Mouse (Mus musculus) right cerebral cortex, adult 18-20 months (tissue): ENCODE measurements at regions not wholly inside any gene's neighbourhood (a gene's known extent, or its start where the extent isn't known, plus 50 kb on each side); places are given as distances from the start of the nearest gene placed in this dataset.

Experiments used
- DNase-seq: peaks from one replicate; pipeline ENCODE4 v3.0.0; 2022; ENCODE audit warnings: mixed read lengths

- DNase-seq: no peak
Observed at GRCm38 (mm10) chr5:33548800-33549199, 80.6 kb downstream of the Fam53a start.

- peak; percentile 12 for DNase-seq
Observed at GRCm38 (mm10) chr5:33543372-33543771, 86.1 kb downstream of the Fam53a start.

GRCm38 (mm10) chr5:33542643-33543042 lies 86.8 kb downstream of the Fam53a start:
- no peak for DNase-seq

GRCm38 (mm10) chr5:33542000-33542554 lies 87.4 kb downstream of the Fam53a start:
- no peak for DNase-seq

- DNase-seq: no peak
Observed at GRCm38 (mm10) chr5:33540259-33540658, 89.2 kb downstream of the Fam53a start.

- no peak for DNase-seq
Observed at GRCm38 (mm10) chr5:33537429-33537828, 92.0 kb downstream of the Fam53a start.

- no peak for DNase-seq
Observed at GRCm38 (mm10) chr5:33537017-33537416, 92.4 kb downstream of the Fam53a start.

GRCm38 (mm10) chr5:33536261-33536660 lies 93.2 kb downstream of the Fam53a start:
- no peak for DNase-seq

GRCm38 (mm10) chr5:33535145-33536010 lies 94.1 kb downstream of the Fam53a start:
- DNase-seq: no peak

- peak; percentile 35 for DNase-seq
Observed at GRCm38 (mm10) chr5:33534345-33534744, 95.1 kb downstream of the Fam53a start.

- no peak for DNase-seq
Observed at GRCm38 (mm10) chr5:33533185-33533584, 96.2 kb downstream of the Fam53a start.

GRCm38 (mm10) chr5:33531263-33531662 lies 97.5 kb upstream of the Nkx1-1 start:
- no peak for DNase-seq

- no peak for DNase-seq
Observed at GRCm38 (mm10) chr5:33529771-33530170, 96.0 kb upstream of the Nkx1-1 start.

GRCm38 (mm10) chr5:33528971-33529670 lies 95.3 kb upstream of the Nkx1-1 start:
- DNase-seq: no peak

- DNase-seq: no peak
Observed at GRCm38 (mm10) chr5:33527750-33528149, 94.0 kb upstream of the Nkx1-1 start.

- DNase-seq: no peak
Observed at GRCm38 (mm10) chr5:33527316-33527715, 93.5 kb upstream of the Nkx1-1 start.

GRCm38 (mm10) chr5:33521951-33522742 lies 88.4 kb upstream of the Nkx1-1 start:
- DNase-seq: no peak

- no peak for DNase-seq
Observed at GRCm38 (mm10) chr5:33520856-33521255, 87.1 kb upstream of the Nkx1-1 start.

- DNase-seq: no peak
Observed at GRCm38 (mm10) chr5:33519394-33519793, 85.6 kb upstream of the Nkx1-1 start.

GRCm38 (mm10) chr5:33518860-33519259 lies 85.1 kb upstream of the Nkx1-1 start:
- DNase-seq: no peak

GRCm38 (mm10) chr5:33517625-33518024 lies 83.8 kb upstream of the Nkx1-1 start:
- DNase-seq: no peak

GRCm38 (mm10) chr5:33516211-33516610 lies 82.4 kb upstream of the Nkx1-1 start:
- no peak for DNase-seq
